Mouse (Mus musculus): ENCODE data around the gene Tox2.

DNA sequence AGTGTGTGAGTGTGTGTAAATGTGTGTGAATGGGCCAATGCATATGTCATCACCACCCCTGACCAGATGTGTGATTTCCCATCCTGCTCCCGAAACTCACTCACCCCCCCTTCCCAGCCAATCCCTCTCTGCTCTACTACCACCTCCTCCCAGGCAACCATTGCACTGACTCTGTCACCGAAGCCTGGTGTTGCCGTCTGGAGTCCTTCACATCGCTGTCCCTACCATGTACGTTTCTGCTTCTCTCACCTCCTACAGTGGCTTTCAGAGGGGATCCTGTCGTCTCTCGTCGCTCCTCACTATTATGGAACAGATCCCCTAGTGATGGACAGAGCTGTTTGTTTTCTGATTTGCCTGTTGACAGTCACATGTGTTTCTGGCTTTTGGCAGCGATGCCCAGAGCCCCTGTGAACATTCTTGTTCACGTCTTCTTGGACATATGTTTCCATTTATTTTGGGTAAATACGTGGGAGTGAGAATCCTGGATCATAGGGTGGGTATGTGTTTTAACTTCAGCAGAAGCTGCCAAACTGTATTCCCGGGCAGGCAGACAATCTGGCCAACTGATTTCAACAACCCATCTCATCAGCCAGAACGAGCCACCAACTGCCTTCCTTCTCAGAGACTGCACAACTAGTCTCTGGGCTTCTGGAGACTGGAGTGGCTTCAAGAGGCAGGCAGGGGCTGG, 129.6 kb downstream of the Tox2 start:
- TF ChIP-seq HCFC1 (IDR thresholded peaks at IDR 0.05; ENCODE audit: borderline replicate concordance, insufficient read depth, low read length) = no peak
- TF ChIP-seq ZNF384 (IDR thresholded peaks at IDR 0.05; ENCODE audit: low read depth, low read length) = no peak
- no peak for TF ChIP-seq MAFK (IDR thresholded peaks at IDR 0.05; ENCODE audit: insufficient read depth, low read depth, low read length)
- no peak for TF ChIP-seq ZC3H11A (IDR thresholded peaks at IDR 0.05; ENCODE audit: borderline replicate concordance, low read depth, low read length)
- TF ChIP-seq CHD2 (IDR thresholded peaks at IDR 0.05; ENCODE audit: low read depth, low read length) = no peak

Measured in ES-E14 (cell line).